Comparison of ENCODE assay signal across 1 mouse cellular context in genomic region chr11:96829403-96829812, GRCm38 (mm10).
TF ChIP-seq lines count a peak whose summit lies in the region.

No protein-coding gene starts in this region.

TF ChIP-seq in MEL, 35 proteins besides CTCF, POLR2A, EP300 and RAD21 (continued from another document):
- TF ChIP-seq NELFE (IDR thresholded peaks at IDR 0.05; ENCODE audit: low read depth, low read length) (peak; percentile 76), POLR2AphosphoS2 (IDR thresholded peaks at IDR 0.05; ENCODE audit: low read length) (0 out of 2 replicates have a peak, but pooled peaks have one; percentile 12), MYB (IDR thresholded peaks at IDR 0.05; ENCODE audit: low read depth, low read length) (0 out of 2 replicates have a peak, but pooled peaks have one; percentile 18), GABPA (IDR thresholded peaks at IDR 0.05; ENCODE audit: low read depth, low read length) (no peak), SIN3A (IDR thresholded peaks at IDR 0.05; ENCODE audit: low read length) (peak; percentile 70), MAZ (IDR thresholded peaks at IDR 0.05; ENCODE audit: low read depth, low read length) (peak; percentile 19; the same call in 1 of the 2 replicates), CHD1 (IDR thresholded peaks at IDR 0.05; ENCODE audit: low read depth, low read length) (no peak)
TF ChIP-seq in MEL: peak in this region for 12.
